In the genomic region with DNA sequence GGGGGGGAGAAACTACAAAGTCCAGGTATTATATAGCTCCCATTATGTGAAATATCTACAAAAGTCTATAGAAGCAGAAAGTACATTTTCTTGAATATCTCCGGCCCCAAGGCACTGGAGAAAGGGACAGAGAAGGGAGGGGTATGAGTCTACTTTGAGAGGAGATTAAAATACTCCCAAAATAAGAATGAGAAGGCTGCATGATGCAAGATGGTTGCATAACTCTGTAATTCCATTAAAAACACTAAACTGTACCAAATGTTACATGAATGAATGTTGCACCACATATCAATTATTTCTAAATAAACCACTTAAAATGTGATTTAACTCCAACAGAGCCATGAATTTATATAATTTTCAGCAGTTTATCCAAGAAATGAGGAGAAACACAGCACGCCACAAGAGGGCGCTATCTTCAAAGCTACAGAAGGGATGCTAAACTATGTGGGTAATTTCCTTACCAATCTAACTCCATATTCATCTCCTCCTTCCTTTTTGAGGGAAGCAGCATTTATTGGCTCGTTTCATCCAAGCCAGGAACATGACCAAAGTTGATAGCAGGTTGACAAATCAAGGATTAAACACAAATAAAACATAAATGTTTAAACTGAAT, we compare ENCODE assay signal across 8 mouse cellular contexts.
DNase-seq lines count a peak whose midpoint lies in the region; ATAC-seq lines count a peak whose summit lies in the region.

No protein-coding gene starts in this region.

- no peaks in the 10 kb centered on the region for H3K27me3 ChIP-seq in forebrain, embryonic 13.5 days
- H3K27me3 ChIP-seq in limb, embryonic 11.5 days (ENCODE audit: control insufficient read depth, insufficient read depth, low read length): no peaks in the 10 kb centered on the region

- 19% methylated on average over 4 of the region's 4 CpGs for WGBS in forebrain, embryonic 13.5 days
- 18% methylated on average over 4 of the region's 4 CpGs for WGBS in limb, embryonic 11.5 days

- H3K9ac ChIP-seq in forebrain, embryonic 13.5 days: no peak overlapping the region
- H3K9ac ChIP-seq in limb, embryonic 11.5 days (ENCODE audit: low read length): no peak overlapping the region

- DNase-seq in 3134 (ENCODE audit: extremely low read depth, insufficient read length, low spot score): peak; percentile 10
- peak; percentile 5 to 25 for DNase-seq in CD8-positive naive resting alpha-beta T cell, adult 2 months (ENCODE audit: low read depth in 2 of 2, low spot score in 2 of 2)
- peak; percentile 40 for DNase-seq in c-Kit-positive CD71-positive TER-119-negative erythroid progenitor cells, embryonic 14.5 days (ENCODE audit: low read depth)
- peak; percentile 76 for DNase-seq in kidney, adult 9 months
- DNase-seq in limb, embryonic 11.5 days (ENCODE audit: low spot score): peak; percentile 87
- DNase-seq in right cerebral cortex, adult 18-20 months: peak; percentile 79
- no peak for DNase-seq in natural killer cell, adult 2 months (ENCODE audit: low spot score in 2 of 2)

- H3K4me1 ChIP-seq in forebrain, embryonic 13.5 days: peaks cover 41% of the 10 kb centered on the region
- H3K4me1 ChIP-seq in limb, embryonic 11.5 days (ENCODE audit: control insufficient read depth, insufficient read depth, low read length): peaks cover 16% of the 10 kb centered on the region

- H3K4me2 ChIP-seq in forebrain, embryonic 13.5 days: no peak overlapping the region
- H3K4me2 ChIP-seq in limb, embryonic 11.5 days (ENCODE audit: low read depth, severe bottlenecking): no peak overlapping the region

- H3K36me3 ChIP-seq in forebrain, embryonic 13.5 days (ENCODE audit: poor library complexity, severe bottlenecking): no peaks in the 10 kb centered on the region
- H3K36me3 ChIP-seq in limb, embryonic 11.5 days (ENCODE audit: control insufficient read depth, insufficient read depth, low read length): no peaks in the 10 kb centered on the region

- no peak overlapping the region for H3K27ac ChIP-seq in forebrain, embryonic 13.5 days
- no peak overlapping the region for H3K27ac ChIP-seq in limb, embryonic 11.5 days (replicated peaks; ENCODE audit: low read depth, low read length)

- H3K4me3 ChIP-seq in forebrain, embryonic 13.5 days: no peak overlapping the region
- H3K4me3 ChIP-seq in limb, embryonic 11.5 days (ENCODE audit: low read depth, low read length): no peak overlapping the region

- no peaks in the 10 kb centered on the region for H3K9me3 ChIP-seq in forebrain, embryonic 13.5 days (replicated peaks)
- no peaks in the 10 kb centered on the region for H3K9me3 ChIP-seq in limb, embryonic 11.5 days (ENCODE audit: control insufficient read depth, low read length)

- ATAC-seq in forebrain, embryonic 13.5 days: 0 out of 2 replicates have a peak, but pooled peaks have one; percentile 43
- ATAC-seq in limb, embryonic 11.5 days (ENCODE audit: insufficient number of reproducible peaks, low FRiP score, low TSS enrichment, low read depth): no peak

Comparison
In these comparisons a context has a peak if more than half of its experiments do, and no peak if none do; other contexts are left out.
1. DNase-seq: peak in 3134 (single experiment), CD8-positive naive resting alpha-beta T cell, adult 2 months (2 of 2), c-Kit-positive CD71-positive TER-119-negative erythroid progenitor cells, embryonic 14.5 days (single experiment), kidney, adult 9 months (single experiment), limb, embryonic 11.5 days (single experiment) and right cerebral cortex, adult 18-20 months (single experiment); none in natural killer cell, adult 2 months (0 of 2).